Comparison of ENCODE assay signal across 24 mouse cellular contexts in genomic region chr3:155880722-155881121, GRCm38 (mm10).
"Had no signal": no experiment of that assay in that cellular context is flagged by ENCODE, and none has a peak within 500 bp of the region (broad histone marks: within the 10 kb centered on the region; RNA-seq: fewer than 3 reads in every experiment).

No protein-coding gene starts in this region.

- H3K9ac ChIP-seq: forebrain, postnatal 0 days; heart, embryonic 12.5 days; hindbrain, embryonic 12.5 days; hindbrain, embryonic 14.5 days; liver, embryonic 13.5 days had no signal

- H3K4me2 ChIP-seq: heart, embryonic 12.5 days; hindbrain, embryonic 12.5 days; hindbrain, embryonic 14.5 days; liver, embryonic 11.5 days; liver, embryonic 13.5 days had no signal

- H3K27me3 ChIP-seq: heart, embryonic 12.5 days; hindbrain, embryonic 12.5 days; liver, embryonic 13.5 days had no signal

- H3K36me3 ChIP-seq: heart, embryonic 10.5 days; heart, embryonic 12.5 days; hindbrain, embryonic 10.5 days; hindbrain, embryonic 12.5 days; liver, embryonic 13.5 days had no signal

- ATAC-seq: forebrain, postnatal 0 days; hindbrain, embryonic 16.5 days; intestine, embryonic 16.5 days had no signal

- H3K9me3 ChIP-seq: heart, embryonic 10.5 days; heart, embryonic 12.5 days; hindbrain, embryonic 10.5 days; hindbrain, embryonic 12.5 days; liver, embryonic 13.5 days had no signal

- H3K27ac ChIP-seq: gastrocnemius, adult 2 months; heart, embryonic 10.5 days; hindbrain, embryonic 10.5 days; hindbrain, embryonic 12.5 days; hindbrain, embryonic 14.5 days; layer of hippocampus, adult 2 months; left cerebral cortex, adult 2 months; liver, embryonic 13.5 days had no signal

- DNase-seq: forebrain, postnatal 0 days; gastrocnemius, adult 2 months; gastrocnemius, postnatal 10 days; gastrocnemius, postnatal 25 days; heart, adult 18-20 months; heart, postnatal 10 days; heart, postnatal 4 days; kidney, adult 18-20 months; kidney, adult 8-10 months; kidney, postnatal 10 days; kidney, postnatal 25 days; kidney, postnatal 4 days; liver; liver, embryonic 13.5 days had no signal

- H3K4me3 ChIP-seq: gastrocnemius, adult 2 months; heart, embryonic 10.5 days; heart, embryonic 12.5 days; hindbrain, embryonic 10.5 days; hindbrain, embryonic 12.5 days; layer of hippocampus, adult 2 months; left cerebral cortex, adult 2 months; liver, embryonic 13.5 days had no signal

- H3K4me1 ChIP-seq: heart, embryonic 10.5 days; heart, embryonic 12.5 days; hindbrain, embryonic 10.5 days; hindbrain, embryonic 12.5 days; liver, embryonic 13.5 days had no signal
